Mouse (Mus musculus) layer of hippocampus, postnatal 25 days (tissue): ENCODE data around the gene Msh4. TPM values are rescaled to one million over a fixed set of nuclear protein-coding genes. Genes with fewer than 3 reads are reported as not detected.
A peak's percentile ranks its signal among the peaks of the same experiment; 100 is the strongest.
"Not testable (repeated sequence)": the region's sequence is repeated elsewhere in the genome, so short reads cannot be mapped to it uniquely, and the experiment has no call there.

Experiments used
- DNase-seq, 2 experiments: peaks; one replicate each; pipeline ENCODE4 v3.0.0; 2022; ENCODE audit warnings: mixed read lengths in 2 of 2, low spot score in 1 of 2; ENCODE audit errors: extremely low spot score in 1 of 2
- total RNA-seq, 2 experiments: library from RNA; stranded (reverse); gene quantifications; 2 replicates each; pipeline ENCODE4 v1.2.3; 2021

The Msh4 gene
- total RNA-seq, 2 experiments from 2014 or later, result 0.26 to 0.27 TPM

DNA sequence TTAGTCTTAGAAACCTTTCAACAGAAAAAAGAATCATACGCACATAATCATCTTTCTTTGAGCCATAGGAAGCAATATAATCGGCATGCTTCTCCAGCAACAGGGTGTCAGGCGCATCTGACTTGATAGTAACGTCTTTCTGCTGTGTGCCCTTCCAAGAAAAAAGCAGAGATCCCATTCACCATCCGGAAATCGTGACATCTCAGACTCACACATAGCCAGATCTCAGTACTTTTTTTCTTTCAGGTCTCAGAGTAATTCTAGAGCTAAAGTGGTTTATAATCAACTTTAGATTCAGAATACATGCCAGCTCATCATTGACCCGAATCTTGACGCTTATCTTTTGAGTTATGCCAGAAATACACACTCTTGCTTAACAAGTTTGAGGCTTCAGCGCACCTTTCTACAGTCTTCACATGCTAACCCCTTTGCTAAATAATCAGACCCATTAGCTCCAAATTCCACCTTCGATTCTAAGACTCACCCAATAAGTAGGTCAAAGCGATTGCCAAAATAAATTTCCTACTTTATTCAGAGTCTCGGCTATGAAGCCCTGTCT is 6.0 kb upstream of the Msh4 start:
- no peak for DNase-seq

GRCm38 (mm10) chr3:153911197-153911881 is 5.4 kb upstream of the Msh4 start:
- no peak for DNase-seq

- DNase-seq, result no peak
Observed at GRCm38 (mm10) chr3:153910489-153910888, 4.6 kb upstream of the Msh4 start.

DNA sequence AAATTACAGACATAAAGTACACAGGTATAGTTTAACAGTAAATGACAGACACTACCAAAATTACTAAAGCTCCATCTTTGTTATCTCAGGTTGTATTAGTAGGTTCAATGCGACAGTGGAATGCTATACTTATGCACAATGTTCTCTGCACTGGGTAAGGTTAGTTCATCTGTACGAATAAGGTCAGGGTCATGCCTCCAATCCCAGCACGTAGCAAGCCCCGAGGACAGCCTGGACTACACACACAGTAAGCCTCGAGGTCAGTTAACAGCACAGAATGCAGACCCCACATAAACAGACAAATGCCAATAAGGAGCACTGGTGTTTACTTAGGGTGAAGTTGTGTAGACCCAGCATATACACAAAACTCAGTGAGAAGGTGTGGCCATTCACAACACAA is 3.0 kb upstream of the Msh4 start:
- no peak for DNase-seq

DNA sequence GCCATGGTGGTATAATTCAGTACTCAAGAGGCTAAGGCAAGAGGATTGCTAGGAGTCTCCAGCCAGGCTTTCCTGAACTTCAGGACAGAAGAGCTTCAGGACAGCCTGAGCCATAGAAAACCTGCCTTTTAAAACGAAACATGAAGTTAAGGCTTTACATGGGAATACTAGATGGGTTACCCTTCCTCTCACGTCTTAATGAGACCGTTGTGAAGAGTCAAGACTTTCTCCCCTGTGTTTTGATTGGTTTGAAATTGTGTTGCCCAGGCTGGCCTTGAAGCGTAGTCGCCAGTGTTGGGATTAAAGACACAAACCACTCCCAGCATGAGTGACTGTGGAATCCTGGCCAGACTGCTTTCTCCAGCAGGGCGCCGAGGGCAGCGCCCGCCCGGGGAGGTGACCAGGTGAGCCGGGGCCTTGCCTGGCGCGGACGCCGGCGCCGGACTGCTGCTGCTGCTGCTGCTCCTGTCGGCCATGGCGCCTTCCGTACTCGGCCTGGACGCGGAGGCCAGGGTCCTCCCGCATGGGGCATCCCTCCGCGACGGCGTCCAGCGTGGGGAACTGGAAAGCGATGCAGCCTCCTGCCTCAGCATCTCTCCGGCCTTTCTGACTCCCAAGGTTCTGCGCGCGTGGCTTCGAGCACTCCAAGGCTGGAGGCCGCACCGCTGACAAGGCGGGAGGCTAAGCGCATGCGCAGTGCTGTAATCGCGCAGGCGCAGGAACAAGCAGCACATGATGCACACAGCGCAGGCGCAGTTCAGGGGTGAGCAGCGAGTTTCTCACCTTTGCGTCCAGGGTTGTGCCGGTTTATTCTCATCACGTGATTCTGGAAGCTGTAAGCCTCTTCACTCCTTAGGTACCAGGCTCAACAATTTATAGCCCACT is 445 bp downstream of the Msh4 start:
- no peak for DNase-seq

DNA sequence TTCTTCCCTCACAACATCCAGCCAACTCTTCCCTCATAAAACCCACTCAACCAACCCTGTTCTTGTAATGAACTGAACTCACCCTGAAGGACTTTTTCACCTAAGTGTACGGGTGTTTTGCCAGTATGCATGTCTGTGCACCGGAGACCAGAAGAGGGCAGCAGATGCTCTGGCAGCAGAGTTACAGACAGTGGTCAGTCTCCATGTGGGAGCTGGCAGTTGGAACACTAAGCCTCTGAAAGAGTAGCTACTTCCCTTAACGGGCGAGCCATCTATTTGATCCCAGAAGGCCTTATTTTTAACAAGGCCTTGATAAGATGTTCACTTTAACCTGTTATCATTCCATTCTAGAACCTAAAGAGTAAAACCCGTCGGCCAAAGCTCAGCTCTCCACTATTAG is 1.4 kb downstream of the Msh4 start:
- DNase-seq, result peak in 1 of 2 experiments; percentile 20

GRCm38 (mm10) chr3:153902595-153902994 is 3.3 kb downstream of the Msh4 start:
- DNase-seq, result no peak

DNA sequence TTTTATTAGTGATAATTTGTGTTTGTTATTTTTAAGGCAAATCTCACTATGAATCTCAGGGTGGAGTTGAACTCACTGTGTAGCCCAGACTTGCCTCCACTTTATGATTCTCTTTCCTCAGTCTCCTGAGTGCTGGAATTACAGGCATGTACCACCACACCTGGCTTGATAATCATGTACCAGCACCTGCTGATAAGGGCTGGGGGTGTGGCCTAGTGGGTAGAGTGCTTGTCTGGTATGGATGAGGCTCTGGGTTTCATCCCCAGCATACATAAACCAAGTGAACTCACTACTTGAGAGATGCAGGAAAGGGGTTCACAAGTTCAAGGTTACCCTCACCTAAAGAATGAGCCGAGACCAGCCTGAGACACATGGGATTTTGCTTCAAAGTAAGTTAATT is 4.0 kb downstream of the Msh4 start:
- no peak for DNase-seq

GRCm38 (mm10) chr3:153897216-153897615 is 8.7 kb downstream of the Msh4 start:
- DNase-seq, result no peak

DNA sequence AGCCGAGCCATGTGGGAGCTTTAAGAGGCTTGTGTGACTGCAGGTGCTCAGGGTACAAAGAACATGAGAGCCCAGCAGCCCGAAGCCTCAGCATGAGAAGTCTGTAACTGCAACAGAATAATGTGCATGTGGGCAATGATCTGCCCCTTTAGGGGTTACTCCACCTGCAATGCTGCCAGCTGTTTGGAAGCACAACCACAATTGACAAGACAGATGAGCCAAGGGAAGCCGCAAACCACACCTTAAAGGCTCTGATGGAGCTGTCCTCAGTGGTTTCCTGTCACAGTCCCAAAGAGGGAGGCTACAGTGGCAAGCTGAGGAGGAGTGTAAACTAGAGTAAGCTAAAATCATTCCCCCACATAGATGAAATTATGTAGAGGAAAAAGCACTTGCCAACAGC is 10.5 kb downstream of the Msh4 start:
- DNase-seq, result no peak

DNA sequence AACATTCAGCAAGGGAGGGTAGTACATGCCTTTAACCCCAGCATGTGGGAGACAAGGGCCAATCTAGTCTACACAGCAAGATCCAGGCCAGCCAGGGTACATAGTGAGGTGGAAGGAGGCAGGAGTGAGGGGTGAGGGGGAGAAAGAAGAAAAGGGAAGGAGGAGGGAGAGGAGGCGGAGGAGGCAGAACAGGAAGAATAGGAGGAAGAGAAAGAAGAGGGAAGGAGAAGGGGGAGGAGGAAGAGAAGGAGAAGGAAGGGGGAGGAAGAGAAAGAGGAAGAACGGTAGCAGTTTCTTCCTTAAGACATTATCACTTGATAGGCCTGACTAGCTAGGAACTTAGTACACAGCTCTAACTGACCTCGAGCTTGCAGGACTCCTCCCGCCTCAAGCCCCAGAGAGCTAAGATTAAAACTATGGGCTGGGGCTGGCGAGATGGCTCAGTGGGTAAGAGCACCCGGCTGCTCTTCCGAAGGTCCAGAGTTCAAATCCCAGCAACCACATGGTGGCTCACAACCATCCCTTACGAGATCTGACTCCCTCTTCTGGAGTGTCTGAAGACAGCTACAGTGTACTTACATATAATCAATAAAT is 16.7 kb downstream of the Msh4 start:
- no peak for DNase-seq

DNA sequence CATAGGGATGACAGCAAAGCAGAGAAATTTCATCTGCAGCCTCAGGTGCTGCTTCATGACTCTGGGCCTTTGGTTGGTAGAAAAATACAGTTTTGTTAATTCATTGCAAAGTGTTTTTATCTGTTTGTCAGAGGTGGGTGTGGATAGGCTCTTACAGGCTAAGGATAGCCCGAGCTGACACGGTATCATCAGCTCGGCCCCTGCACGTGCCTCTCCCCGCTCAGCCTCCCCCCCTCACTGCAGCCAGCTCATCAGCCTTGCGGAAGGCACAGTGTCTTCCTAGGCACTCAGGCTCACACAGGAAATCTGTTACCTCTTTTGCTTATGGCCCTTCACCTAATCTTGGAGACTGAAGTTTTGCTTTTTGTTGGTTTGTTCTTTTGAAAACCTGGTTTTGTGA is 17.8 kb downstream of the Msh4 start:
- DNase-seq, result no peak

DNA sequence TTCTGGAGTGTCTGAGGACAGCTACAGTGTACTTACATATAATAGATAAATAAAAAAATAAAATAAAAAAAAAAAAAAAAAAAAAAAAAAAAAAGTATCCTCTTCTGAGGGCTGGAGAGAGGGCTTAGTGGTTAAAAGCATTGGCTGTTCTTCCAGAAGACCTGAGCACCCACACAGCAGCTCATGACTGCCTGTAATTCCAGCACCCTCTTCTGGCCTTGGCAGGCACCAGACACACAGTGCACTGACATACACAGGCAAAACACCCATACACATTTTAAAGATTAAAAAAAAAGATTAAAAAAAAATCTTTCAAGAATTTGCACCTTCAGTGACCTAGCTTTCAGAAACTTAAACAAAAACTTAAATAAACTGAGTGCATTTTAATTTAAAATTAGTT is 19.6 kb downstream of the Msh4 start:
- DNase-seq, result no peak

GRCm38 (mm10) chr3:153871396-153871795 is 34.5 kb downstream of the Msh4 start:
- DNase-seq, result no peak

GRCm38 (mm10) chr3:153867149-153868136 is 38.5 kb downstream of the Msh4 start:
- no peak for DNase-seq

DNA sequence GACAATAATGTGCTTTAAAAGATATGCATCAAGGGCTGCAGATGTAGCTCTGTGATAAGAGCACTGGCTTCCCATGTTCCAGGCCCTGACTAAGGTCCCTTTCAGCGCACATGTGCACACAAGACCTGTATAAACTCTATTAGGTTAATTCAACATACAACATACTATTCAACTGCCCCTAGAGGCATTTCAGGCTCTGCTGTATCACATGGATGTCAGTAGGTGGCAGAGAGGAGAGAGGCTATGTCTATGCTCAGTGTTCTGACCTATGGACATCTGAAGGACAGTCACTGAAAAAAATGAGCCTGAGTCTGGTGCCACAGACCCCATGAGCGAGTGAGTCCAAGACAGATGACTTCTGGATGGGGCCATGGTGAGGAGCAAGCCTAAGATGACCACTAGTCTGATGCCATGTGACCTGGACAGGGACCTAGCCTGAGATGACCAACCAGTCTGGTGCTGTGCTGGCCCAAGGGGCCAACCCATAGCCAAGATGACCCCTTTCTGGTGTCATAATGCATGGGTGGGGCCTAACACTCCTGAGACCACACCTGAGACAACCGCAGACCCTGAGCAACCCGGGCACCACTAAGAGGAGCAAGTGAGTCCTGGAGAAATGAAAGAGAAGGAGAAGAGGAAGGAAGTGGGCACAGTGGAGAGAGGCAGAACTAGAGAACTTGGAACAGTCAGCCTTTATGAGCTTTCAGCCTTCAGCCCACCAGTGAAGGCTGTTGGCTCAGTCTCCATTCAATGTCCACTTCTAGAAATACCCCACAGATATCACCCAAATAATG is 41.1 kb downstream of the Msh4 start:
- no peak for DNase-seq

- no peak for DNase-seq
Observed at GRCm38 (mm10) chr3:153863816-153864215, 42.1 kb downstream of the Msh4 start.

- not testable (repeated sequence) for DNase-seq
Observed at GRCm38 (mm10) chr3:153860392-153860791, 45.5 kb downstream of the Msh4 start.

GRCm38 (mm10) chr3:153858350-153859001 is 47.5 kb downstream of the Msh4 start:
- no peak for DNase-seq
